Mouse (Mus musculus) lung, embryonic 14.5 days (tissue): ENCODE measurements around the gene Acer3. TPM values are rescaled to one million over a fixed set of nuclear protein-coding genes. Genes with fewer than 3 reads are reported as not detected.

ENCODE experiments used
- ATAC-seq: fragments of 200-750 bp; cut with Nextera tagmentation; 2 replicates; pipeline ENCODE4 v1.8.0; 2017; ENCODE audit warnings: mild to moderate bottlenecking, moderate TSS enrichment, moderate library complexity; ENCODE audit not compliant: insufficient read depth
- DNase-seq: peaks from one replicate; pipeline ENCODE4 v3.0.0-alpha.2; 2015
- H3K27ac ChIP-seq: fragments of 300-500 bp; sonication (generic); 2 replicates; pipeline ENCODE4 v1.5.1; 2014; ENCODE audit warnings: low read depth, mild to moderate bottlenecking, moderate library complexity
- H3K27me3 ChIP-seq: fragments of 300-500 bp; sonication (generic); 2 replicates; pipeline ENCODE4 v1.6.1; 2014; ENCODE audit warnings: low read length, control low read depth; ENCODE audit not compliant: insufficient read depth
- H3K36me3 ChIP-seq: fragments of 300-500 bp; sonication (generic); 2 replicates; pipeline ENCODE4 v1.6.1; 2014; ENCODE audit warnings: control low read depth; ENCODE audit not compliant: insufficient read depth
- H3K4me1 ChIP-seq: fragments of 300-500 bp; sonication (generic); 2 replicates; pipeline ENCODE4 v1.6.1; 2014; ENCODE audit warnings: antibody characterized with exemption, control low read depth; ENCODE audit not compliant: insufficient read depth
- H3K4me2 ChIP-seq: fragments of 300-500 bp; sonication (generic); 2 replicates; pipeline ENCODE4 v1.6.1; 2014; ENCODE audit warnings: mild to moderate bottlenecking
- H3K4me3 ChIP-seq: fragments of 300-500 bp; sonication (generic); 2 replicates; pipeline ENCODE4 v1.5.1; 2014; ENCODE audit warnings: low read depth, low read length
- H3K9ac ChIP-seq: fragments of 300-500 bp; sonication (generic); 2 replicates; pipeline ENCODE4 v1.6.1; 2014
- H3K9me3 ChIP-seq: fragments of 300-500 bp; sonication (generic); 2 replicates; pipeline ENCODE4 v1.6.1; 2016; ENCODE audit warnings: low read depth, low read length, control low read depth
- CTCF ChIP-seq: IDR thresholded peaks from 2 replicates; pipeline ENCODE4 v1.5.1; 2016; ENCODE audit warnings: antibody characterized with exemption, low read depth
- WGBS: fragments of 180-500 bp; shearing (Covaris S2); extraction: QIAGEN DNeasy Blood & Tissue Kit; methylation state at CpG from one replicate; pipeline ENCODE4 v1.1.7; 2014; 5-methylcytosine and 5-hydroxymethylcytosine counted together
- polyA plus RNA-seq: library from polyadenylated mRNA; unstranded; fragments of >200 nt; fragmentation: Nextera tagmentation; extraction: Ambion mirVana; gene quantifications from 2 replicates; pipeline ENCODE4 v1.2.1, GENCODE M21; 2014

The Acer3 gene
- polyA plus RNA-seq, 1 experiment from 2014 or later, result 27.9 TPM

DNA sequence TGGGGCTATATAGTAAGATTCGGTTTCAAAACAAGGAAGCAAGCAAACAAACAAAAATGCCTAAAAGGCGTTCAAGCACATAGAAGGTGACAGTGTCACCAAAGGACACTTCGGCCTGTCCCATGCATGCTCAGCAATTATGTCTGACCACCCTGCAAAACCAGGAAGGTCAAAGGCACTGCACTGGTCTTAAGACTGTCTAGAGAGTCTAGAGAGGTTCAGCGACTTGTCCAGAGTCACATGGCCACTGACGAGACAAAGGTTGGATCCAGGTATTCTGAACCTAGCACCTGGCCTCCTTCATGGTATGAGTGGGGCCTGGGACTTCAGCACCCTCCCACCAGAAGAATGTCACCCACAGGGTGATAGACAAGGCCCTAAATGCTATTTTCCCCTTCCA, 36.3 kb upstream of the Acer3 start:
- no peak for TF ChIP-seq CTCF
- Histone ChIP-seq H3K9me3 (no peaks in the 10 kb centered on the region), H3K27ac (no peak overlapping the region), H3K9ac (no peak overlapping the region), H3K4me1 (peaks cover 22% of the 10 kb centered on the region), H3K36me3 (peaks cover 10% of the 10 kb centered on the region), H3K27me3 (no peaks in the 10 kb centered on the region), H3K4me3 (no peak overlapping the region), H3K4me2 (no peak overlapping the region)
- ATAC-seq (no peak), DNase-seq (no peak)
- WGBS, result 79% methylated on average over 5 of the region's 5 CpGs

DNA sequence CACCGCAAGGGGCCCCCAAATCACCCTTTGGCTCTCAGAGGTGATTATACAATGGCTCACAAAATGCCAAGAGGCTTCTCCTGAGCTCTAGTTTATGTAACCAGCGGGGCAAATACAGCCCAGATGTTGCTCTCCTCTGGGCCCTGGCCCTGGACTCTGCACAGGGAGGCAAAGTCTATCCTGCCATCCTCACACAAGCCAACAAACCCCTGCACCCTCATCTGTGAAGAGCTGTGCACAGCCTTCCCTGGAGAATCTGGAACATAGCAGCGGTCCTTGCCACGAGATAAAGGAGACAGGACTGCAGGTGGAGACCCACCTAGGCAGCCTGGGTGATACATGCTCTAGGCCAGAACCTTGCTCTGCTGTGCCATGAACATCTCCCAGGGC, 33.9 kb upstream of the Acer3 start:
- TF ChIP-seq CTCF, result no peak
- peak; percentile 42 for DNase-seq
- WGBS, result 26% methylated on average over 4 of the region's 4 CpGs
- Histone ChIP-seq H3K4me1 (peaks cover 16% of the 10 kb centered on the region), H3K27ac (no peak overlapping the region; the same call in 1 of the 2 replicates), H3K4me3 (no peak overlapping the region), H3K9ac (no peak overlapping the region), H3K4me2 (no peak overlapping the region), H3K9me3 (no peaks in the 10 kb centered on the region), H3K27me3 (no peaks in the 10 kb centered on the region), H3K36me3 (peaks cover 34% of the 10 kb centered on the region)
- ATAC-seq, result no peak

DNA sequence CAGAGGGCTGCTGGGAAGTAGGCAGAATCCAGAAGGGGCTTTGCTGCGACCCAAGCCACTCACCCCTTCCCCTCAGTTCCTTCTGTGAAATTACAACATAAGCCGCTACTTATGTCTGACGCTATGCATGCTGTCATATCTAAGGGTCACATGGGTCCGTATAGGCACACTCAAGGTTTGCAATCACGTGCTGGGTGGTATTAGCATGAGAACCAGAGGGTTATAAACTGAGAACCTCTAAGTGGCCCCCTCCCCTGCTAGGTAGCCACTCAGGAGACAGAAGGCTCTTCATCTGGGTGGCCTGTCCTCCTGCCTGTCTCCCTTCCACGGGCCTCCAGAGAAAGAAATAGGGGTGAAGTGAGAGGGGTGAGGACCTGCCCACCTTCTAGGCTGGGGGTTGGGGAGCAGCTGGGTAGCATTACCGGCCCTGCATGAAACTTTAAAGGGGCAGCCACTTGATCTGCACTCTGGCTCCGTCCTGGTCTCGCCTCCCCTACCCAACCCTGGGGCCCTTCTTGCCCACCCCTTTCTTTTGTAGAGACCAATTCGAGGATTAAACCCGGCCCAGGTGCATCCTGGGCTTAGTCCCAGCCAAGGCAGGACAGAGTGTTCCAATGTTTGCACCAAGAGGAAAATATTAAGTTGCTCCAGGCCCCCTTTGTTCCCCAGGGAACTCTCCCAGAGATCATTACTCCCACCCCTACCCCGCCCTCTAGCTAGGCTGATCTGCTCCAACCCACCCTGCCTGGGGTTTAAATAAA, 33.3 kb upstream of the Acer3 start:
- H3K4me2 ChIP-seq, result no peak overlapping the region
- no peak overlapping the region for H3K9ac ChIP-seq
- H3K4me1 ChIP-seq, result peaks cover 13% of the 10 kb centered on the region
- H3K9me3 ChIP-seq, result no peaks in the 10 kb centered on the region
- no peak overlapping the region for H3K27ac ChIP-seq
- H3K4me3 ChIP-seq, result no peak overlapping the region
- no peak for DNase-seq
- peak; percentile 27; the same call in 1 of the 2 replicates for ATAC-seq
- peaks cover 37% of the 10 kb centered on the region for H3K36me3 ChIP-seq
- 21% methylated on average over 12 of the region's 12 CpGs for WGBS
- no peaks in the 10 kb centered on the region for H3K27me3 ChIP-seq
- no peak for TF ChIP-seq CTCF

DNA sequence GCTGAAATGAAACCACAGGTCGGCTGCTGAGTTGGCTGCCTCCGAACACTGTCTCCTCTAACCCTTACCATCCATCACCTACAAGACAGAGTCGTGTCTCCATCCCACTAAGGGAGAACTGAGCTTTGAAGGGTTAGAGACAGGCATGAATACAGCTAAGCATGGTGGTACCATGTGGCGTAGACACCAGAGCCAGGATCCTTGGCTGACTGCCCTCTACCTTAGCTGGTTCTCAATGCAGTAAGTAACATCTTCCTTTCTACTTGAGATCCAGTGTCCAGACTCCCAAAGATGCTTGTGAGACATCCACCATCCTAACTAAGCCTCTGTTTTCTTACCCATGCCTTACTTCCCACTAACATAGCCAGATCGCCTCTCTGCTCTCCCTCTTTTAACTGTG, 32.6 kb upstream of the Acer3 start:
- whole genome bisulfite sequencing, result 74% methylated on average over 5 of the region's 5 CpGs
- no peaks in the 10 kb centered on the region for H3K9me3 ChIP-seq
- no peak overlapping the region for H3K4me2 ChIP-seq
- peaks cover 37% of the 10 kb centered on the region for H3K36me3 ChIP-seq
- DNase-seq, result no peak
- peaks cover 13% of the 10 kb centered on the region for H3K4me1 ChIP-seq
- H3K4me3 ChIP-seq, result no peak overlapping the region
- no peak overlapping the region for H3K27ac ChIP-seq
- no peak for TF ChIP-seq CTCF
- no peak for ATAC-seq
- H3K9ac ChIP-seq, result no peak overlapping the region
- H3K27me3 ChIP-seq, result no peaks in the 10 kb centered on the region

DNA sequence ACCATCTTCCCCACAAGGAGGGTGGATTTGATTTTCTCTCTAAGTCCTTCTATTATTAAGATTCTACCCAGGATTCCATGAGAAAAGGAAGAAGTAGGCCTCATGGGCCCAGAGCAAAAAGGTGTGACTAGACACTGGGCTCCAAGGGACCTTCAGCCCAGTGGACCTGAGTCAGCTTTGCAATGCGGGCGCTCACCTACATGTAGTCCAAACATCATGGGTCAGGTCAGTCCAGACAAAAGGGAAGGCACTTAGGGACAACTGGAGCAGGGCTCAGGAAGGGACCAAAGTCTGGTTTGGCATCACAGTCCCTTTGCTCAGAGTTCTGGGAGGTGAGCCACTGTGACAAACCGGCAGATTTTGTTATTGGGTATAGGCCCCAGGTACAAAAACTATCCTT, 30.5 kb upstream of the Acer3 start:
- Histone ChIP-seq H3K27ac (no peak overlapping the region), H3K4me1 (peaks cover 13% of the 10 kb centered on the region), H3K4me3 (no peak overlapping the region), H3K9me3 (no peaks in the 10 kb centered on the region), H3K9ac (no peak overlapping the region), H3K27me3 (no peaks in the 10 kb centered on the region), H3K36me3 (peaks cover 37% of the 10 kb centered on the region), H3K4me2 (no peak overlapping the region)
- ATAC-seq, result no peak
- TF ChIP-seq CTCF, result no peak
- 89% methylated on average over 3 of the region's 3 CpGs for WGBS
- no peak for DNase-seq

DNA sequence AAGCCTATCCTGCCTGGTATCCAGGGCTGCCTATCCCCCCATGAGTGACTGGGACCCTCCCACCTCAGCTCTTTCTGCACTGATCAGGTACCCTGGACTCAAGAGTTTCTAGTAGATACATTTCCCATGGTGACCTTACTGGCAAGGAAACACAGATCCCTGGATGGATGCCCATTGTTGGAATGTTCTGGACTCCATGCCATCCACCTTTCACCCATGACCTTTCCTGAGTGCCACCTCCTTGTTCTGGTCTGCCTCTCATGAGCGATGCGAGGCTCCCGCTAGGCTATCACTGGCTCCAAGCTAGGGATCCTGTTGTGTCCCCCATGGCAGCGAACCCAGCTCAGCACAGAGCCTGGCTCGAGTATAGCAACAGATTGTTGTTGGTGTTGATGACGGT, 28.8 kb upstream of the Acer3 start:
- Histone ChIP-seq H3K36me3 (peaks cover 37% of the 10 kb centered on the region), H3K27ac (no peak overlapping the region), H3K9ac (no peak overlapping the region), H3K4me2 (no peak overlapping the region), H3K4me1 (peaks cover 8% of the 10 kb centered on the region; the same call in 1 of the 2 replicates), H3K9me3 (no peaks in the 10 kb centered on the region), H3K27me3 (no peaks in the 10 kb centered on the region), H3K4me3 (no peak overlapping the region)
- TF ChIP-seq CTCF, result no peak
- ATAC-seq (no peak), DNase-seq (no peak)
- 87% methylated on average over 6 of the region's 6 CpGs for WGBS

DNA sequence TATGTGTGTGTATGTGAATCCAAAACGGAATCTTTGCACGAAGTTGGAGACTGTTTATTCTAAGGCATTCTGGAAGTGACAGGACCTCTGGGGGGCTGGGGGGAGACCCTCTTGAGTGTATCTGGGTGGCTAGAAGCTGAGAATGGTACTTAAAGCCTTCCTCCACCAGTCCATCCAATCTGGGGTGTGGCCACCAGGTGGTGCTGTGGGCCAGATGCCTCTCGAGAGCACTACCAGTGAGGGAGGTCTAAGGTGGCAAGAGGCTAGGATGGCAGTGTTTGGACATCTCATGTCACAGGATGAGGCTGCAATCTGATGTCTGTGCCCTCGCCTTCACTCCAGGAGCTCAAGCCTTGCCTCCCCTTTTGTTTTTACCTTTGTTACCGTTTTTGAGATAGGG, 28.1 kb upstream of the Acer3 start:
- Histone ChIP-seq H3K27ac (no peak overlapping the region), H3K4me2 (no peak overlapping the region), H3K4me1 (peaks cover 2% of the 10 kb centered on the region; the same call in 1 of the 2 replicates), H3K27me3 (no peaks in the 10 kb centered on the region), H3K9me3 (no peaks in the 10 kb centered on the region), H3K36me3 (peaks cover 37% of the 10 kb centered on the region), H3K9ac (no peak overlapping the region), H3K4me3 (no peak overlapping the region)
- no peak for ATAC-seq
- WGBS, result 18% methylated on average over 5 of the region's 5 CpGs
- peak; percentile 96 for TF ChIP-seq CTCF
- DNase-seq, result peak; percentile 89
